Mouse (Mus musculus): ENCODE results near the gene Wnk4. TPM values are rescaled to one million over a fixed set of nuclear protein-coding genes. Genes with fewer than 3 reads are reported as not detected.

The Wnk4 gene
- total RNA-seq, 1 experiment: 0.49 TPM

DNA sequence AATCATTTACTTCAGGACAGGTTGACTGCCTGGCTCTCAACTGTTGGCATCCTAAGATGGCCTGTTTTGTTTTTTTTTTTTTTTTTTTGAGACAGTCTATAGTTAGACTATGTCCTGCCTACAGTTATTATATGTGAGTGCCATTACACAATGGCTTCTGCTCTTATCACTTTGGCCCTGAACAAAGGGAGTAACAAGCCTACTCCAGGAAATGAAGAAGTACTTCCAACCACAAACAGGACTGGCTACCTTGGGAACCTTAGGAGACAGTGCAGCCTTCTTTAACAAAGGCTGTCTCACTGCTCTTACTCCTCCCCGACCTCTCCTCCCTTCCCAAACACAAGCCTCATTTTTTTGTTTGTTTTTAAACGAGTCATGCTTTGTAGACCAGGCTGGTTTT is 39.5 kb upstream of the Wnk4 start:
- Histone ChIP-seq H3K27ac (ENCODE audit: insufficient read depth, low read depth, low read length, poor library complexity, severe bottlenecking) (no peak overlapping the region), H3K36me3 (ENCODE audit: control insufficient read depth, insufficient read depth, low read length, poor library complexity, severe bottlenecking) (no peaks in the 10 kb centered on the region; the same call in 1 of the 2 replicates), H3K9ac (ENCODE audit: insufficient read depth, low read depth, low read length, poor library complexity, severe bottlenecking) (no peak overlapping the region), H3K9me3 (ENCODE audit: control insufficient read depth, insufficient read depth, low read depth, low read length) (no peaks in the 10 kb centered on the region), H3K4me1 (ENCODE audit: control insufficient read depth in 2 of 2, insufficient read depth in 2 of 2, low read length in 2 of 2, poor library complexity in 1 of 2) (no peaks in the 10 kb centered on the region), H3K4me3 (ENCODE audit: insufficient read depth in 1 of 2, low read depth in 1 of 2, low read length in 2 of 2, poor library complexity in 1 of 2, severe bottlenecking in 1 of 2) (no peak overlapping the region)
- TF ChIP-seq ZC3H11A (IDR thresholded peaks at IDR 0.05; ENCODE audit: borderline replicate concordance, low read depth, low read length) (no peak), MAFK (IDR thresholded peaks at IDR 0.05; ENCODE audit: insufficient read depth, low read depth, low read length) (no peak), CHD2 (IDR thresholded peaks at IDR 0.05; ENCODE audit: low read depth, low read length) (no peak), ZNF384 (IDR thresholded peaks at IDR 0.05; ENCODE audit: low read depth, low read length) (no peak), HCFC1 (IDR thresholded peaks at IDR 0.05; ENCODE audit: borderline replicate concordance, insufficient read depth, low read length) (no peak)
- no peak for DNase-seq (ENCODE audit: low read depth, low spot score)
- in situ Hi-C loops (cut with MboI; ENCODE audit: low sequenced_read_pairs in 2 of 2, unreplicated experiment in 2 of 2): no loop called here

DNA sequence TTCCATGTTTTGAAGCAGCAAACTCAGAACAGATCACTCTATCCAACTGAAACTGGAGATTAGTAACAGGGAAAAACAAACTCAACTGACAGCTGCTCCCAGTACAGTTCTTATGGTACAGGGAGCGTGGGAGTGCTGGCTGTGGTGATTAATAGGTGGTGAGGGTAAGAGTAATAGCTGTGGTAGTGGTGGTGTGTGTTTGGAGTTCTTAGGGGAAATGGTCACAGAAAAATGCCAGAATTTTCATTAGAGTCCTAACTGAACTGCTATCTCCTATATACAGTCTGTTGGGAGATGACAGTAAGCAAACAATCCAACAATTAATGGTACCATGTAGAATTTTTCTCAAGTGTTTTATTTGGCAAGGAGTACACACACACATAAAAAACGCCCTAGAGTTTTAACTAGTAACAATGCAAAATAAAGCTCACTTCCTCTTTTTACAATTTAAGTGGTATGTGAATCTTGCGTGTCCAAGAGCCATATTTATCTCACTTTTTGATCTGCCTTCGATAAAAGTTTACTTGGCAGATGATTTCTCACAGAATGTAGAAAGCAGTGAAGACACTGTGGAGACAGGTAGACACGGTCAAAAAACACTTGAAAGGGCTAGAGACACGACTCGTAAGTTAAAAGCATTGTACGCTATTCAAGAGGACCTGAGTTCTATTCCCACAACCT is 38.9 kb upstream of the Wnk4 start:
- in situ Hi-C loops (cut with MboI; ENCODE audit: low sequenced_read_pairs in 2 of 2, unreplicated experiment in 2 of 2): no loop called here
- TF ChIP-seq ZC3H11A (IDR thresholded peaks at IDR 0.05; ENCODE audit: borderline replicate concordance, low read depth, low read length) (no peak), HCFC1 (IDR thresholded peaks at IDR 0.05; ENCODE audit: borderline replicate concordance, insufficient read depth, low read length) (no peak), ZNF384 (IDR thresholded peaks at IDR 0.05; ENCODE audit: low read depth, low read length) (no peak), CHD2 (IDR thresholded peaks at IDR 0.05; ENCODE audit: low read depth, low read length) (no peak), MAFK (IDR thresholded peaks at IDR 0.05; ENCODE audit: insufficient read depth, low read depth, low read length) (no peak)
- H3K9me3 ChIP-seq (ENCODE audit: control insufficient read depth, insufficient read depth, low read depth, low read length): no peaks in the 10 kb centered on the region
- no peaks in the 10 kb centered on the region; the same call in 1 of the 2 replicates for H3K36me3 ChIP-seq (ENCODE audit: control insufficient read depth, insufficient read depth, low read length, poor library complexity, severe bottlenecking)
- H3K9ac ChIP-seq (ENCODE audit: insufficient read depth, low read depth, low read length, poor library complexity, severe bottlenecking): no peak overlapping the region
- H3K27ac ChIP-seq (ENCODE audit: insufficient read depth, low read depth, low read length, poor library complexity, severe bottlenecking): no peak overlapping the region
- DNase-seq (ENCODE audit: low read depth, low spot score): no peak
- H3K4me3 ChIP-seq (ENCODE audit: insufficient read depth in 1 of 2, low read depth in 1 of 2, low read length in 2 of 2, poor library complexity in 1 of 2, severe bottlenecking in 1 of 2): no peak overlapping the region
- no peaks in the 10 kb centered on the region for H3K4me1 ChIP-seq (ENCODE audit: control insufficient read depth in 2 of 2, insufficient read depth in 2 of 2, low read length in 2 of 2, poor library complexity in 1 of 2)

DNA sequence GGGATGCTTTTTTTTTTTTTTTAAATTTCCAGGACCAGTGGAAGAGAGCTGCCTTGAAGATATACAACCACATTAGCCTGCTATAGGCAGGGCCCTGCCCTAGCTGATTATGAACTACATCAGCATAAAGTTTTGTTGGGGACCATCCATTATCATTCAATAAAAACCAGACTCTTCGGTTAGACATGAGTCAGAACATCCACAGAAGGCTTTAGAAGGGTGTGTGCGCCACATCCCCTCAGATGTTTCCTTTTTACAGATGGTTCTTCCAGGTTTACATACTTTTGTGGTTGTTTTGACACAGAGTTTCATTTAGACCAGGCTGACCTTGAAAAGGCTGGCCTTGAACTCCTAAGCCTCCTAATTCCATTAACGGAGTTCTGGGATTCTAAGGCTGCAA is 36.0 kb upstream of the Wnk4 start:
- TF ChIP-seq ZNF384 (IDR thresholded peaks at IDR 0.05; ENCODE audit: low read depth, low read length): no peak
- no peak for TF ChIP-seq ZC3H11A (IDR thresholded peaks at IDR 0.05; ENCODE audit: borderline replicate concordance, low read depth, low read length)
- TF ChIP-seq CHD2 (IDR thresholded peaks at IDR 0.05; ENCODE audit: low read depth, low read length): no peak
- no peak for TF ChIP-seq MAFK (IDR thresholded peaks at IDR 0.05; ENCODE audit: insufficient read depth, low read depth, low read length)
- no peak for TF ChIP-seq HCFC1 (IDR thresholded peaks at IDR 0.05; ENCODE audit: borderline replicate concordance, insufficient read depth, low read length)

DNA sequence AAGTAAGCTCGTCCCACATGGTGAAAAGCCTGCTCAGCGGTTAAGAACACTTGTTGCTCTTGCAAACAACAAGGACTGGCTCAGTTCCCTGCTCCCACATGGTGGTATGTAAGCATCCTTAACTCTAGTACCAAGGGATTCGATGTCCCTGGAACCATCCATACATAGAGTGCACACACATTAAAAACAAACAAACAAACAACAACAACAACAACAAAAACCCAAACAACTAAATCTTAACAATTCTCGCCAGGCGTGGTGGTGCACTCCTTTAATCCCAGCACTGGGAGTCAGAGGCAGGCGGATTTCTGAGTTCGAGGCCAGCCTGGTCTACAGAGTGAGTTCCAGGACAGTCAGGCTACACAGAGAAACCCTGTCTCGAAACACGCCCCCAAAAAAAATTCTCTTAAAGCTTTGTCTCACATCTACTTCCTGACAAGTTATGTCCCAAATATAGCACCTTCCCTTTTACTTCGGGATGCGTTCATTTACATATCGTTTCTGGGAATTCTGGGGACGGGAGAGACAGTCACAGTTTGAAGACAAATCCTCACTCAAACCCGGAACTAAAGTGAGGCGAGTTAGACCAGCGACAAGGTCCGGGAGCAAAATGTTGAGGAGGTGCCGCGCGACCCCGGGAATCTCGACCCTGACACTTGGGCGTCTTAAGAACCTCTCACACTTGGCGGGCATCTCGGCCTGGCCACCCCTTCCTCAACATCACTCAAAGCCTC is 34.9 kb upstream of the Wnk4 start:
- Histone ChIP-seq H3K4me1 (ENCODE audit: control insufficient read depth in 2 of 2, insufficient read depth in 2 of 2, low read length in 2 of 2, poor library complexity in 1 of 2) (peaks cover 0 to 9% of the 10 kb centered on the region in 2 experiments; a peak in 1 of 4 replicates), H3K36me3 (ENCODE audit: control insufficient read depth, insufficient read depth, low read length, poor library complexity, severe bottlenecking) (no peaks in the 10 kb centered on the region; the same call in 1 of the 2 replicates), H3K9ac (ENCODE audit: insufficient read depth, low read depth, low read length, poor library complexity, severe bottlenecking) (peak overlapping the region; percentile 77), H3K9me3 (ENCODE audit: control insufficient read depth, insufficient read depth, low read depth, low read length) (no peaks in the 10 kb centered on the region), H3K4me3 (ENCODE audit: insufficient read depth in 1 of 2, low read depth in 1 of 2, low read length in 2 of 2, poor library complexity in 1 of 2, severe bottlenecking in 1 of 2) (peak overlapping the region; percentile 85 to 91), H3K27ac (ENCODE audit: insufficient read depth, low read depth, low read length, poor library complexity, severe bottlenecking) (no peak overlapping the region)
- in situ Hi-C loops (cut with MboI; ENCODE audit: low sequenced_read_pairs in 2 of 2, unreplicated experiment in 2 of 2): no loop called here
- TF ChIP-seq ZC3H11A (IDR thresholded peaks at IDR 0.05; ENCODE audit: borderline replicate concordance, low read depth, low read length) (no peak), CHD2 (IDR thresholded peaks at IDR 0.05; ENCODE audit: low read depth, low read length) (peak; percentile 34; the same call in 1 of the 2 replicates)
- DNase-seq (ENCODE audit: low read depth, low spot score): no peak

More for the DNA sequence above, 36.0 kb upstream of the Wnk4 start:
- no peaks in the 10 kb centered on the region; the same call in 1 of the 2 replicates for H3K36me3 ChIP-seq (ENCODE audit: control insufficient read depth, insufficient read depth, low read length, poor library complexity, severe bottlenecking)
- peaks cover 0 to under 1% of the 10 kb centered on the region in 2 experiments; a peak in 1 of 4 replicates for H3K4me1 ChIP-seq (ENCODE audit: control insufficient read depth in 2 of 2, insufficient read depth in 2 of 2, low read length in 2 of 2, poor library complexity in 1 of 2)
- H3K9ac ChIP-seq (ENCODE audit: insufficient read depth, low read depth, low read length, poor library complexity, severe bottlenecking): no peak overlapping the region
- H3K4me3 ChIP-seq (ENCODE audit: insufficient read depth in 1 of 2, low read depth in 1 of 2, low read length in 2 of 2, poor library complexity in 1 of 2, severe bottlenecking in 1 of 2): no peak overlapping the region
- H3K27ac ChIP-seq (ENCODE audit: insufficient read depth, low read depth, low read length, poor library complexity, severe bottlenecking): no peak overlapping the region
- H3K9me3 ChIP-seq (ENCODE audit: control insufficient read depth, insufficient read depth, low read depth, low read length): no peaks in the 10 kb centered on the region
- in situ Hi-C loops (cut with MboI; ENCODE audit: low sequenced_read_pairs in 2 of 2, unreplicated experiment in 2 of 2): no loop called here
- DNase-seq (ENCODE audit: low read depth, low spot score): no peak

All from ES-E14 (cell line).